Mouse (Mus musculus): Measurements from ENCODE around the gene Dcdc2c.
A peak's percentile ranks its signal among the peaks of the same experiment; 100 is the strongest.

The Dcdc2c gene

GRCm38 (mm10) chr12:28458786-28459185 lies 93.4 kb downstream of the Dcdc2c start:
- DNase-seq (ENCODE audit: extremely low spot score): no peak

- DNase-seq (ENCODE audit: extremely low spot score): no peak
Measured at GRCm38 (mm10) chr12:28436536-28436935, 115.7 kb downstream of the Dcdc2c start.

- no peak for DNase-seq (ENCODE audit: extremely low spot score)
Measured at GRCm38 (mm10) chr12:28432729-28433067, 119.5 kb downstream of the Dcdc2c start.

- peak; percentile 88 for DNase-seq (ENCODE audit: extremely low spot score)
Measured at GRCm38 (mm10) chr12:28431832-28432728, 120.1 kb downstream of the Dcdc2c start.

- no peak for DNase-seq (ENCODE audit: extremely low spot score)
Measured at GRCm38 (mm10) chr12:28429856-28430255, 122.3 kb downstream of the Dcdc2c start.

- no peak for DNase-seq (ENCODE audit: extremely low spot score)
Measured at GRCm38 (mm10) chr12:28416957-28417356, 135.2 kb downstream of the Dcdc2c start.

- DNase-seq (ENCODE audit: extremely low spot score): peak; percentile 30
Measured at GRCm38 (mm10) chr12:28407656-28408405, 144.4 kb downstream of the Dcdc2c start.

- DNase-seq (ENCODE audit: extremely low spot score): no peak
Measured at GRCm38 (mm10) chr12:28402256-28402655, 149.9 kb downstream of the Dcdc2c start.

- DNase-seq (ENCODE audit: extremely low spot score): no peak
Measured at GRCm38 (mm10) chr12:28401372-28401771, 150.8 kb downstream of the Dcdc2c start.

- DNase-seq (ENCODE audit: extremely low spot score): no peak
Measured at GRCm38 (mm10) chr12:28392129-28392528, 160.1 kb downstream of the Dcdc2c start.

All from embryo, embryonic 9.5 days (tissue).